Mouse (Mus musculus) left cerebral cortex, postnatal 36 days (tissue): ENCODE measurements at regions not wholly inside any gene's neighbourhood (a gene's known extent, or its start where the extent isn't known, plus 50 kb on each side); places are given as distances from the start of the nearest gene placed in this dataset.

Experiments used
- DNase-seq, 2 experiments: peaks; one replicate each; pipeline ENCODE4 v3.0.0; 2021 to 2022; ENCODE audit warnings: low spot score in 2 of 2, mixed read lengths in 1 of 2
- intact Hi-C: fragments of 180-260 bp; cut with DNase I; formaldehyde crosslinking; loops from one replicate; pipeline ENCODE4 v1.15.1; 2025

- intact Hi-C loops = no loop called here
- DNase-seq = no peak
These were observed 257.6 kb upstream of the Rtl1 start for GRCm38 (mm10) chr12:109857705-109858104.

- DNase-seq = no peak
- intact Hi-C loops = no loop called here
These were observed 264.7 kb upstream of the Rtl1 start for GRCm38 (mm10) chr12:109864826-109865225.

GRCm38 (mm10) chr12:109871021-109871420 is 270.9 kb upstream of the Rtl1 start:
- intact Hi-C loops = no loop called here
- no peak for DNase-seq

GRCm38 (mm10) chr12:109874466-109874865 is 274.3 kb upstream of the Rtl1 start:
- intact Hi-C loops = no loop called here
- no peak for DNase-seq

GRCm38 (mm10) chr12:109881108-109881507 is 281.0 kb upstream of the Rtl1 start:
- intact Hi-C loops = no loop called here
- no peak for DNase-seq

GRCm38 (mm10) chr12:109891206-109891605 is 291.1 kb upstream of the Rtl1 start:
- no peak for DNase-seq
- intact Hi-C loops = no loop called here

GRCm38 (mm10) chr12:109892834-109893233 is 292.7 kb upstream of the Rtl1 start:
- no peak for DNase-seq
- intact Hi-C loops = no loop called here

- no peak for DNase-seq
- intact Hi-C loops = no loop called here
These were observed 293.5 kb upstream of the Rtl1 start for GRCm38 (mm10) chr12:109893657-109894056.

- intact Hi-C loops = no loop called here
- no peak for DNase-seq
These were observed 295.3 kb upstream of the Rtl1 start for GRCm38 (mm10) chr12:109895389-109895788.

- intact Hi-C loops = no loop called here
- no peak for DNase-seq
These were observed 296.3 kb upstream of the Rtl1 start for GRCm38 (mm10) chr12:109896397-109896796.

GRCm38 (mm10) chr12:109896906-109897305 is 296.8 kb upstream of the Rtl1 start:
- intact Hi-C loops = no loop called here
- DNase-seq = no peak

GRCm38 (mm10) chr12:109897861-109898385 is 297.8 kb upstream of the Rtl1 start:
- DNase-seq = no peak
- intact Hi-C loops = no loop called here

GRCm38 (mm10) chr12:109899420-109899819 is 299.3 kb upstream of the Rtl1 start:
- no peak for DNase-seq
- intact Hi-C loops = no loop called here

- intact Hi-C loops = no loop called here
- DNase-seq = no peak
These were observed 310.9 kb upstream of the Rtl1 start for GRCm38 (mm10) chr12:109910966-109911495.

GRCm38 (mm10) chr12:109911506-109911905 is 311.4 kb upstream of the Rtl1 start:
- DNase-seq = no peak
- intact Hi-C loops = no loop called here

GRCm38 (mm10) chr12:109917761-109918160 is 317.6 kb upstream of the Rtl1 start:
- no peak for DNase-seq
- intact Hi-C loops = no loop called here

GRCm38 (mm10) chr12:109918901-109919300 is 318.8 kb upstream of the Rtl1 start:
- DNase-seq = no peak
- intact Hi-C loops = no loop called here

GRCm38 (mm10) chr12:109922111-109922510 is 322.0 kb upstream of the Rtl1 start:
- intact Hi-C loops = no loop called here

GRCm38 (mm10) chr12:109925866-109926265 is 325.7 kb upstream of the Rtl1 start:
- intact Hi-C loops = no loop called here
- peak in 1 of 2 experiments; percentile 26 for DNase-seq

More at GRCm38 (mm10) chr12:109922111-109922510, 322.0 kb upstream of the Rtl1 start:
- no peak for DNase-seq

- intact Hi-C loops = no loop called here
- DNase-seq = no peak
These were observed 326.5 kb upstream of the Rtl1 start for GRCm38 (mm10) chr12:109926643-109927042.

- intact Hi-C loops = no loop called here
- DNase-seq = no peak
These were observed 332.7 kb upstream of the Dio3 start for GRCm38 (mm10) chr12:109946179-109946578.

GRCm38 (mm10) chr12:109946936-109947335 is 331.9 kb upstream of the Dio3 start:
- no peak for DNase-seq
- intact Hi-C loops = no loop called here
